Mouse (Mus musculus) mouse embryonic stem cell (cell line): ENCODE measurements around the gene Ubb.
"Not testable (repeated sequence)": the region's sequence is repeated elsewhere in the genome, so short reads cannot be mapped to it uniquely, and the experiment has no call there.

Source experiments
- in situ Hi-C, 2 experiments: fragments of 300-500 bp; cut with MboI; formaldehyde crosslinking; loops; 1 replicate in 1 of 2; 3 replicates in 1 of 2; pipeline ENCODE4 v1.14.3; 2019 to 2020; ENCODE audit warnings: low sequenced_read_pairs in 2 of 2, low pct_unique_long_range_greater_than_20kb in 1 of 2, mixed read lengths in 1 of 2; ENCODE audit not compliant: unreplicated experiment in 1 of 2

Gene Ubb

DNA sequence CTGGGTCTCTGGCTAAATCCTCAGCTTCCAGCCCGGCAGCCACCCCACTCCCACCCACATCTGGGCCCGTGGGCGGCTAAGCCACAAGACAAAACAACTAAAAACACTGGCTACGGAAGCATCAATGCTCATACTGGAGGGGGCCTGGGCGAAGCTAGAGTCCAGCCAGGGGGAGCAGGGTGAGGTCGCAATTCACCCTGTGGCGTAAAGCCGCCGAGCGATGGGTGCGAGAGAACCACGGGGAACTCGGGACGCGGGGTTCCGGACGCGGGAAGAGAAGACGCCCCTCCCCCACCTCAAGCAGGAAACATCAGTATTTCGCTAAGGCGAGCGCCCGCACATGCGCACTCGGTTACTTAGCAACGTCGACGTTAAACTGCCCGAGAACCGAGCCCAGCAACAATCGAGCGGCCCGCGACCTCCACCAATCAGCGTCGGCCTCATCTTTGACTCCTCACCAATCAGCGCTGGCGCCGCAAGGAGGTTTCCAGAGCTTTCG lies at the start of gene Ubb:
TSS of gene Ubb (plus strand) at position 445 of the 499 bp plus-strand sequence.
- in situ Hi-C loops = no loop called here

DNA sequence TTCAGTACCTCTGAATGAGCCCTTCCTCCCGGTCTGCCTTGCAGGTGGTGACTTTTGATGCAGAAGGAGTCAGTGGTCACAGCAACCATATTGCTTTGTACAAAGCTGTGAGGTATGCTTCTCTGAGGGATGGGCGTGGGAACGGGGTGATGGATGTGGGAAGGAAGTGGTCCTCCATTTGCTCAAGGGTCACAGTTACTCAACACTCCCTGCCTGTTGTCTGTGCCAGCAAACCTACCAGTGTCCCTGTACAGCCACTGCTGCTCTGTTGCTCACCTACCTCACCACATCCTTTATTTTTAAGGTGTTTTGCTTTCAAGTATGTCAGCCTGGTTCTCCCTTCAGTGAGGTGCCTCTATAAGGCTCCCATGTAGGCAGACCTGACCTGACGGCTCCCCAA lies 43.3 kb upstream of the Ubb start:
- in situ Hi-C loops = no loop called here

DNA sequence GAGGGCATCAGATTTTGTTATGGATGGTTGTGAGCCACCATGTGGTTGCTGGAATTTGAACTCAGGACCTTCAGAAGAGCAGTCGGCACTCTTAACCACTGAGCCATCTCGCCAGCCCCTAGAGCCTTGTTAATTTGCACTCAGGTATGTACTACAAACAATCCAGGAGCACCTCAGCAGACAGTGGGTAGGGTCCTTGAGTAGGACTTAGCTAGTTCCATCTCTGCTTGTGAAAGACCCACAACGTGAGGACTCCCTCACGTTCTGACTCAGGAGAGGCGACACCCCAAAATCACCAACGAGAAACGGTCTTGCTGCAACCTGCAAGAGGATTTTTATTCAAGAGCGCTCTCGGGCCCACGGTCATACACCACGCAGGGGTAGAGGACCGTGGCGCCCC lies 42.6 kb upstream of the Ubb start:
- in situ Hi-C loops = not testable (repeated sequence)

DNA sequence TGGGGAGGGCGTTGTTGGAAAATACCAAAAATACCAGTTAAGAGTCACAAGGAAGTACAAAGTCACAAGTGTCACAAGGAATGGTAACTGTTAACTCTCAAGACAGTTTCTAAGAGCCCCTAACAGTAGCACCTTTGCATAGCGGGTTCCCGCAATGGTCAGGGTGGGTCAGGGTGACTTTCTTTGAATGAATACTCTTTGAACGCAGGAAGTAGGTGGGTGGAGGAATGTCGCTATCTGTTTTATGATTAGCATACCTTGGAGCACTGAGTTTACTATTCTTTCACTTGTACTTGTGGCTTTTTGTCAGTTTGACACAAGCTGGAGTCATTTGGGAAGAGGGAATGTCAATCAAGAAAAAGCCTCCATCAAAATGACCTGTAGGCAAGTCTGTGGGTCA lies 42.2 kb upstream of the Ubb start:
- in situ Hi-C loops = not testable (repeated sequence)

DNA sequence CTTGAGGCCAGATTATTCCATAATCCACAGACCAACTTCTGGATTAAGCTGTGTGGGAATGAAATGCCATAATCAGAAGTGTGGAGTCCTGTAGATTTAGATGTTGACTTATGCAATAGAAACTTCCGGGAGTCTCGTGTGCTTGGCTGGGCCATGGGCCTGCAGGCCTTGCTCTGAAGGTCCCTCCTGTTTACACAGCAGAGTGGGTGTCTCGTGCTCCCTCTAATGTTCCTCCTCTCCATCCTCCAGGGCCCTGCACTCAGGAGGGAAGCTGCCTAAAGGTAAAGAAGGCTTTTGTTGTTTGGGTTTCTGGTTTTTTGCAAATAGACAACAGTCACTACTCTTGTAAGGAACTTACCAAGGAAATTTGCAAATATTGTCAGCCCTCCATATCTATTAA lies 41.4 kb upstream of the Ubb start:
- in situ Hi-C loops = no loop called here

DNA sequence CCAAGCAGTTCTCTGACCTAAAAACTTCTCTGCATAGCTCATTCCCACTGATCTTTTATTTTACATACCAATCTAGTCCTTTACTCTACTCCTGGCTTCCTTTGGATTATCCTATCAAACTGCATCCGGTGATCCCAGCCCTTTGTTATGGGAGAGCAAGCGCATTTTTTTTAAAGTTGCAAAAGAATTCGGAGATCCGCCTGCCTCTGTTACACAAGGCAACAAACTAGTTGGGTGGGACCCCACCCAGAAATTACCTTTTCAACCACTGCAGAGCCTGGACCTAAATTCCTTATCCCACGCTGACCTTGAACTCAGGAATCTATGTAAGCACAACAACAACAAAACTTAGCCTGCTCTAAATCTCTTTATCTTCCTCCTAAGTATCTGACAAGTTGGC lies 40.0 kb upstream of the Ubb start:
- in situ Hi-C loops = no loop called here

DNA sequence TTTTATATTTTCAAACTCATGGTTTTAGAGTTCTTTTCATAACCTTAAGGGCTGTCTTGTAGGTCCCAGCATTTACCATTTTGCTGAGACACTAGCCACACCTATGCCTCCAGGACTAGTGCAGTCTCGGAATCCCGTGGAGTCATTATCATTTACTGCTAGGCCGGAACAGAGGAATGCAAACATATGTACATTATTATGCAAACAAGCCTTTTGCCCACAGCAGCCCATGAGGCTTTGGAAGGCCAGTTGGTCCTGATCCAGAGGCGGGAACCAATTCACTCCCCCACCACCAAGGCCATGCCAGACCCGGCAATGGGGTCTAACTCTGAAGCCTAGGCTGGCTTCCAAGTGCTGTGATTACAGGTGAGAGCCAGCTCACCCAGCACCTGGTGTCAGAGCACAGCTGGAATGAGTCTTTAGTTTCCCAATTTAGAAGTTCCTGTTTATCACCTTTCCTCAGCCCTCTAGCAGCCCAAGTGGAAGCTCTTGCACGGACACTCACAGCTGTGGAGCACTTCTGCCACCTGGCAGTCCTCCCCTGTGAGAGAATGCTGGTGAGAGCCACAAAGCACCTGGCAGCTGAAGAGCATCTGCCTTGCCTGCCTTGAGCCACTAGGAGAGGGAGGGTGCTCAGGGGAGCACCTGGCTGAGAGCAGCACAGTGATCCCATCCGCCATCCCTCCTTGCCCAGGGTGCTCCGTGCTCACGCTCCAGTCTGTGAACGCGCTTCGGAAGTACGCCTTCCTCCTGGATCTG lies 39.3 kb upstream of the Ubb start:
- in situ Hi-C loops = no loop called here

DNA sequence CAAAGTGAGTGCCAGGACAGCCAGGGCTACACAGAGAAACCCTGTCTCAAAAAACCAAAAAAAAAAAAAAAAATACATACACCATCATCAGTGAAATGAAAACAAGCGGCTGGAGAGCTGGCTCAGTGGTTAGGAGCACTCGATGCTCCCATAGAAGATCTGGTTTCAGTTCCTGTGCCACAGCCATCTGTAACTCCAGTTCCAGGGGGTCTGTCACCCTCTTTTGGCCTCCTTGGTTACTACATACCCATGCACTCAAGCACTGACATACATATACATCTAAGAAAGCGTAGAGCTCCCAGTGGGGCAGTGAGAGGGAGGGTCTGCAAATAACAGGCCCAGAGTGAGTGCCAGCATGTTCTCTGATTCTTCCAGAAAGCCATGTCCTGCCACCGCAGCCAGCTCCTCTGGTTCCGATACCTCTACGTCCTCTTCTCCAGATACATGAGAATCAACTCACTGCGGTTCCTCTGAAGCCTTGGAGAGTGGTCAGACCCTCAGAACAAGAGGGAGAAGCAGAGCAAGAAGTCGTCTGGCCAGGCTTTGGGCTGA lies 38.4 kb upstream of the Ubb start:
- in situ Hi-C loops = no loop called here

DNA sequence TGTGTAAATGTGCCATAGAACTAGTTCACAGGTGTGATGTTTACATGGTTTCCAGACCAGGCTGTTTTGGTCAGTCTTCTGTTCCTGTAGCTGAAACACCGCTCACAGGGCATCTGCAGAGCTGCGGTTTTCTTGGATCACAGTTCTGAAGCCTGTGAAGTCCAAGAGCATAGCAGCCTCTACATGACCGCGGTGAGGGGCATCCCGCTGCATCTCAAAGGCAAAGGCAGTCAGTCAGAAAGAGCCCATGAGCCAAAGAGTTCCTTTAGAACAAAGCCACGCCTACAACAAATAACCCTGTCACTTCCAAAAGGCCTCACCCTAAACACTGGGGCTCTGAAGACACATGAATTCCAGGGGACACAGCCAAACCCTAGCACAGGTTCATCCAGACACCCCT lies 37.7 kb upstream of the Ubb start:
- in situ Hi-C loops = no loop called here

DNA sequence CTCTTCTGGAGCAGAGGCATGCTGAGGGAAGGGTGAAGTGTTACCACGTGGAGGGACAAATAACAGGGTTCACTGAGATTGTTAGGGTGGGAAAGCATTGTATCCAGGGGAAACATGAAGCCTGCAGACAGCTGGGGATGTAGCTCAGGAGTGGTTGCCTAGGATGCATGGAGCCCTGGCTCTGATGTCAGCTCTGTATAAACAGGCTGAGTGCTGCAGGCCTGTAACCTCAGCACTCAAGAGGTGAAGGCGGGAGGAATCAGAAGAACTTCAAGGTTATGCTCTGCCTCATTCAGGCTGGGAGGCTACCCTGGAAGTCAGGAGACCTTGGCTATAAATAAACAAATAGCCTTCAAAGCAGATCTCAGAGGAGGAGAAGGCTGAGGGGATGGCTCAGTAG lies 32.0 kb upstream of the Ubb start:
- in situ Hi-C loops = no loop called here

DNA sequence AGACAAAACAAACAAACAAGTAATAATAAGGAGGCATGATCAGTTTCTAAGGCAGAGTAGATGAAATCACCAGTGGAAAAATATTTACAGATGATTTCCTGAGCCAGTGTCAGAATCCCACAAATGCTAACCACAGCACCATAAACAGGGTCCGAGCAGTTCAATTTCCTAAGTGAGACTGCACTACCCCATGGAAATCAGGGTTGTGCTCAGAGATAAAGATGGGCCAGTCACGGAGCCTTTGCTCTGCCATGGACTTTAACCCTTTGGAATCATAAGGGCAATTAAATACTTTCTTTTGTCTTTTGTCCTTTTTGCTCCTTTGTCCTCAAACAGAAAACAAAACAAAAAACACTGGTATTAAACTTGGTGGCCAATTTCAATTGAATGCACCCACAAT lies 28.7 kb upstream of the Ubb start:
- in situ Hi-C loops = no loop called here

DNA sequence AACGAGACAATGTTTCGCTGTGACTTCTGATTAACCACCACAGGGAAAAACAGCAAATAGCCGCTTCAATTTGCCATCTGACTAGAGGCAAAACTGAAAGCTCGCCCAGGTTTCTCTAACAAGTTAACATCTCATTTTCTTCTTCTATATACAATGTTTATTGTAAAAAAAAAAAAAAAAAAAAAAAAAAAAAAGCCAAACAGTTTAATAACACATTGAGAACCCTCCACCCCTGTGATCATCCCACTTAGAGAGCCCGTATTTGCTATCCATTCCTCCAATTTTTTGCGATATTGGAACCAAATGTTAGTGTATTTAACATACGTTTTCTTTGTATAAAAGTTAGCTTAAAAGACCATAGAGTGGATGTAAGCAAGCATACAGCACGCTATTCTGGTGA lies 13.9 kb upstream of the Ubb start:
- in situ Hi-C loops = no loop called here

DNA sequence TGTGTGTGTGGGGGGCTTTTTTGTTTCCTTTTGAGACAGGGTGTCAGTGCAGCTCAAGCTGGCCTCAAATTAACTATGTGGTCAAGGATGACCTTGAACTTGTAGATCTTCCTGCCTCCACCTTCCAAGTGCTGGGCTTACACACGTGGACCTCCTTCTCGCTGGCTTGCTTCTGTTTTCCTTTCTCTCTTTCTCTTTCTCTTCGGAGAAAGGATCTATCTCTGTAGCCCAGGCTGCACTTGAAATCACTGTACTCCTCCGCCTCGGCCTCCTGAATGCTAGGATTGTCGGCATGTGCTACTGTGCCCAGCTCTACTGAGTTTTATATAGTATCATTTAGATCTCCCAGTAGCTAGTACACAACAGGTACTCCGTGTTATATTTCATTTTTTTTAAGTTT lies 13.4 kb upstream of the Ubb start:
- in situ Hi-C loops = no loop called here

DNA sequence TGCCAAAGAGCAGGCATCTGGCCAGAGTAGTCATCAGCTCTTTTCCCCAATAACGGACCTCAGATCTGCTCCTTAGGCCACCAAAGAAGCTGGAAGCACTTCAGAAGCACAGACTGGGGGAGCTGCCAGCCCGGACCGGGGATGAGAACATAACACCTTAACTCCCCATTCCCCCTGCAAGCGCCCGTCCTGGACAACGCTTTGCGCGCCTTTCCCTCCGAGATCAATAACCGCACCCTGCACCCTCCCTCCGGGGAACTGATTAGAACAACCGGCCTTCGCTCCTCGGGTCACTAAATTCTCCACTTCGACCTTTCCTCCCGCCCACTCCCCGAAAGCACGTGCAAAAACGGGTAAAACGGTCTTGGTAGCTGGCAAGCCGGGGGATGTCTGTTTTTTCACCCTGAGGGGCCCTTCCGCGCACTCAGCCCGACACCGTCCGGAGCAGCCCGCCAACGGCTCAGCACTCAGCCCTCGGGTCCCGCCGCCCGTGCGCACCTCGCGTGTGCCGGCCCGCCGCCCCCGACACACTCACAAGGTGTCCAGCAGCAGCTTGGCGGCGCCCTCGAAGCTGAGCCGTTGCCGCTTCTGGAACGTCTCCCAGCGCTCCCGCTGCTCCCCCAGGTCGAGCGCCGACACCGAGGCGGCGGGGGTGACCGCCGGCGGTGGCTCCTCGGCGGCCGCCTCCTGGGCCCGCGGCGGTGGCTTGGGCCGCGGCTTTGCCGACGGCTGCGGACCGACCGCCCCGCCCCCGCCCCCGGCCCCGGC lies 12.5 kb upstream of the Ubb start:
- in situ Hi-C loops = no loop called here

DNA sequence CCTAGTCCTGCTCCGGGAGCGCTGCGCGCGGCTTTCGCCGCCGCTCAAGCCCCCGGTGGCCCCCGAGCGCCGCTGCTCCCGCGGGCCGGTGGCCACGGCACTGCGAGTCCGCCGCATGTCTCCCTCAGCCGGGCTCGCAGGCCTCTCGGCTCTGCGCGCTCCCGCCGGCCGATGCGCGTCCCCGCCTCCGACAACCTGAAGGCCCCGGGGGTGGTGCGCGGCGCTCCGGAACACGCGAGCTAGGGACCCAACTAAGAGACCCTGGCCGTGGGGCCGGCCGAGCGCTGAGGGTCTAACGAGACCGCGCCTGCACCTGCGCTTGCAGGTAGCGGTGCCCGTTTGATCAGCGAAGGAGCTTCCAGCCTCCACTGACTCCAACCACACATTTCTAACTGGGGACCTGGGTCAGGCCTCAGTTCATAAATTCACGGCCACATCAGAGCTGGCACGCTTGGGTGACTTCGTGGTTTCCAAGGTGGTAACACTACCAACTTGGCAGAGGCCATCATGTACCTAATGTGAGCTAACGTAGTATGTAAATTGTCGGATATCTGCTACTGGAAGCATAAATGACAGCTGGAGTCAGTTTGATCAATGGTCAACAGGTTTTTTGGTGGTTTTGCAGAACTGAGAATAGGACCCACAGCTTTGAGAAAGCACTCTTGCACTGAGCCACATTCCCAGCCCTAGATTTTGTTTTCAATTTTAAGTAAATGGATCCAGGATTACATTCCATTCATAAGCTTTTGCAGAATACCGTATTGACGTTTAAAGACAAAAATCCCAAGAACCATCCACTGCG lies 11.7 kb upstream of the Ubb start, which contains the start of gene Cenpv:
TSS of gene Cenpv (minus strand) at position 173 of the 802 bp plus-strand sequence.
- in situ Hi-C loops = no loop called here

DNA sequence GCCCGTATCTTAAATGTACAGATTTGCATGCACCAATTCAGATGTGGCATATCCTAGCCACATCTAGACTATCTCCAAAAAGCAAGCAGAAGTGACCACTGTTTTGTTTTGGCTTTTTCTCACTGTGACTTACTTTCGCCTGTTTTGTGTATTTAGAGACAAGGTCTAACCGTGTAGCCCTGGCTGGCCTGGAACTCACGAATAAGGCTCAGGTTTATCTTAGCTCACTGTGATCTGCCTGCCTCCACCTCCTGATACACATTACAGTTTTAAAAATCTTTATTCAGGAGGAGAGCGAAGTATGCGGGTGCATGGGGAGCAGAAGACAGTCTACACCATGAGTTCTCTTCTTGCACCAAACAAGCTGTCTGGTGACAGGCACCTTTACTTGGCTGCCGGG lies 10.8 kb upstream of the Ubb start:
- in situ Hi-C loops = no loop called here

DNA sequence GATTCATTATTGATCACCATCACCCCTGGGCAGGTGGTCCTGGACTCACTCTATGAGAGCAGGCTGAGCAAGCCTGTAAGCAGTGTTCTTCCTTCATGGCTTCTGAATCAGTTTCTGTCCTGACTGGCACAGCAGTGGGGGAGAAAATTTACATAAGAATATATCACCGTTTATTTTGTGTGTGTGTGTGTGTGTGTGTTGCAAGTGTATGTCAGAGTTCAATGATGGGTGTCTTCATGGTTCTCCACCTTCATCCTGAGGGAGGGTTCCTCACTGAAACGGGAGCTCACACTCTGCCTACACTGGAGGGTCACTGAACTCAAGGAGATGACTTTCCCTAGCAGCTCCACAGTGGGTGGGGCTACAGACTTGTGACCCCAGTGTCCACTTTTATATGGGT lies 10.0 kb upstream of the Ubb start:
- in situ Hi-C loops = no loop called here

DNA sequence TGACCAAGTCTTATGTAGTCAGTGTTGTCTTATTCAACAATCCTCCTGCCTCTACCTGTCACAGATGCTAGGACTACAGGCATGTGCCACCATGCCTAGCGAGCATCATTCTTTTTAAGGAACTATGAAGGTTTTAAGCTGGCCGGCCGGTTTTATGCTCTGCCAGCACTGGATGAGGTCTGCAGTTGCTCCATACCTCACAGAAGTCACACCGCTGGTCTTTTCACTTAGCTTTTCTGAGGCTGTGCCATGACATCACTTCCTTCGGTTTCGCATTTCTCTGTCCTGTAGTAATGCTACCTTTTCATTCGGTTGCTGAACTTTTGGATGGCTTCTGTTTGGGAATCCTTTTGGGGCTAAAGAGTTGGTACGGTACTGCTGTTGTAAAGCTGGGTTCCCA lies 9.4 kb upstream of the Ubb start:
- in situ Hi-C loops = no loop called here

DNA sequence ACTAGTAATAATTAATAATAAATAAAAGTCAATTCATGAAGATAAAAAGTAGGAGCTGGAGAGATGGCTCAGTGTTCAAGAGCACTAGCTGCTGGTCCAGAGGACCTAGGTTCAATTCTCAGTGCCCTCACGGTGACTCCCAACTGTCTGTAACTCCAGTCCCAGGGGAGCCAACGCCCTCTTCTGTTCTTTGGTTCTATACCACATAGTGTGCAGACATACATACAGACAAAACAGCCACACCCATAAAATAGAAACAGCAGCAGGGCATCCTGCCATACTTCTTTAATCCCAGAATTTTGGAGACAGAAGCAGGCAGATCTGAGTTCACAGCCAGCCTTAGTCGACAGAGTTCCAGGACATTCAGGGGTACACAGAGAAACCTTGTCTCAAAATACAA lies 7.0 kb upstream of the Ubb start:
- in situ Hi-C loops = no loop called here
